Mouse (Mus musculus) MN1 (cell line): Measurements from ENCODE around the gene Kansl1.

ENCODE experiments used
- DNase-seq: peaks from one replicate; pipeline ENCODE4 v3.0.0-alpha.2; 2016; ENCODE audit warnings: low spot score

Gene Kansl1

DNA sequence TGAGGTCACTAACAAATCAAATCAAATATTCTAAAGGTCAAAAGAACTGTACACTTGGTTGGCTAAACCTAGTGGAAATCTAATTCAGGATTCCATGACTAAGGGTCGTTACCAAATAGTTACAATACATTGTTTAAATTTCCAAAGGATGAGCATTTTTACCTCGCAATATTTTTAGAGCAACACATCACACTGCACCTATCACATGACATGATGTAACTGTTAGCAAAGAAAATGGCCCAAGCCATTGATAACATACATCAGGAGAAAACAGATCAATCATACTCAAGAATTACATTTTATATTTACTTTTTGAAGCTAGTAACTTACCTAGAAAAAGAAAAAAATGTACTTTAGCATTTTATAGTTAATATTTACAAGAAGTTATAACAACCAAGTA, 29.0 kb downstream of the Kansl1 start:
- peak; percentile 13 for DNase-seq

GRCm38 (mm10) chr11:104438450-104438849, 30.2 kb downstream of the Kansl1 start:
- no peak for DNase-seq

- no peak for DNase-seq
Measured at GRCm38 (mm10) chr11:104436394-104436954, 32.2 kb downstream of the Kansl1 start.

- no peak for DNase-seq
Measured at GRCm38 (mm10) chr11:104435753-104436152, 32.9 kb downstream of the Kansl1 start.

GRCm38 (mm10) chr11:104435141-104435540, 33.5 kb downstream of the Kansl1 start:
- no peak for DNase-seq

DNA sequence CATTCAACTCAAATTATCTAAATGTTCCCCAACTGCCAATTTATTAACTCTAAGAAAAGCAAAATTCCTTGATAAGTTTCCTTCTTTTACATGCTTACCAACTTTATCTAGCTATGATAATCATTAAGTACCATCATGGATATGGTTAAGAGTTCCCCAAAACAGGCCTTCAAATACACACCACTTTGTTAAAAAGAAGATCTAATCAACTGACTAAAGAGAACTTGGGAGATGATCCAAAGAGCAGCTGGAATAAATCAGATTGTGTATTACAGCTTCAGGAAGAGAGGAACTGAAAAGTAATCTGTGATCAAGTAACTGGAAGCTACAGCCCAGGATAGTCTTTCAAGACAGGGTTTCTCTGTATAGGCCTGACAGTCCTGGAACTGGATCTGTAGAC, 36.4 kb downstream of the Kansl1 start:
- no peak for DNase-seq

GRCm38 (mm10) chr11:104431807-104432206, 36.9 kb downstream of the Kansl1 start:
- no peak for DNase-seq

- no peak for DNase-seq
Measured at GRCm38 (mm10) chr11:104424727-104425416, 43.8 kb downstream of the Kansl1 start.

DNA sequence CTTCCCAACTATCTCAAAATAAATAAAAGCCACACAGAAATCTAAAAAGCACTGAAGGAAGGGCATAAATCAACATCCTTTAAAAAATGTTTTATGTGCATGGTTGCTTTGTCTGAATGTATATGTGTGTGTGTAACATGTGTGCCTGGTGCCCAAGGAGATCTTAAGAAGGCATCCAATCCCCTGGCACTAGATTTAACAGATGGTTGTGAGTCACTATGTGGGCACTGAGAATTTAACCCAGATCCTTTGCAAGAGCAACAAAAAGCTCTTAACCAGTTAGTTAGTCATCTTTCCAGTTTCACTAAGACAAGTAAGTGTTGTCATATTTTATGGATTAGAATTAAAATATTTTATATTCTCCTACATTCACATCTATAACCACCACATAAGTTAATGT, 56.4 kb downstream of the Kansl1 start:
- DNase-seq, result no peak

DNA sequence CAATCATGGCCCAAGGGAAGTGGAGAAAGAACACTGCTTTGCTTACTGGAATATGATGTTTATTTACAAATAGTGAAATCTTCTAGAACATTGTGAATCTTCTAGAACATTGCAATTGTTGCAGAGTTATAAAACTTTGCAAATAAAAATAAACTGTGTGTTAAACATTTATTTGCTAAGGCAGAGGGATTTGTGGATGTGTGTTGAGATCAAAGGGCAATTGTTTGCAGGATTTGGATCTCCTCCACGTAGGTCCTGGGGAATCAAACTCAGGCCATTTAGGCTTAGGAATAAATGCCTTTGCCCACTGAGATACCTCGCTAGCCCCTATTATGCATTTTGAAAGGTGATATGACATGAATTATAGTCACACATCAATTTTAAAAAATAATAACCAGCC, 61.3 kb downstream of the Kansl1 start:
- DNase-seq, result no peak

GRCm38 (mm10) chr11:104400961-104401360, 67.7 kb downstream of the Kansl1 start:
- DNase-seq, result no peak

DNA sequence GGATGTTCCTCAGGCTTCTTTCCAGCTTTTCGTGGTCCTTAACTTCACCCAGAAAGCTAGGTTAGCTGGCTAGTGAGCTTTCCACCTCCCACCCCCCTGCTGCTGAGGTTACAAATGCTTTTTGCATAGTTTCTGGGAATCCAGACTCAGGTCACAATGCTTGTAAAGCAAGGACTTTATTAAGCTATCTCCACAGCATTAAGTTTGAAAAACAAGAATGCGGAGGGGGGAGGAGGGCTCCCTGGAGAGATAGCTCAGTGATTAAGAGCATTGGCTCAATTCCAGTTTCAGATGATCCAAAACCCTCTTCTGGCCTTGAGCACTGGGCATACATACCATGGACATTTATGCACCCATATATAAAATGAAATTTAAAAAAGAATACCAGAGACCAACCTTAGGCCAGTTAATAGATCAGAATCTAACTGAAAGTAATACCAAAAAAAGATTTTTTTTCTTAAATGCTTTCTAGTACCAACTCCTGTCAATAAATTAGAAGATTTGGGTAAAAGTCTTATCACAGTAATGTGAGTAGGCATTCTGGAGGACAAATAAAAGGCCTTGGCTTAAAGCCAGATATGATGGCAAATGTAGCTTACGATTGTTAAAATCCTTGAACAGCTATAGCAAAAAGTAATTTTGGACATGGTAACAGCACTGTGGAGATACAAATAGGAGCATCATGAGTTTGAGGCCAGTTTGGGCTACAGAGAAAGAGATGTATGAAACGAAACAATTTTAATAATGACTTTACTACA, 69.0 kb downstream of the Kansl1 start:
- peak; percentile 8 for DNase-seq

- no peak for DNase-seq
Measured at GRCm38 (mm10) chr11:104395648-104396047, 73.0 kb downstream of the Kansl1 start.

DNA sequence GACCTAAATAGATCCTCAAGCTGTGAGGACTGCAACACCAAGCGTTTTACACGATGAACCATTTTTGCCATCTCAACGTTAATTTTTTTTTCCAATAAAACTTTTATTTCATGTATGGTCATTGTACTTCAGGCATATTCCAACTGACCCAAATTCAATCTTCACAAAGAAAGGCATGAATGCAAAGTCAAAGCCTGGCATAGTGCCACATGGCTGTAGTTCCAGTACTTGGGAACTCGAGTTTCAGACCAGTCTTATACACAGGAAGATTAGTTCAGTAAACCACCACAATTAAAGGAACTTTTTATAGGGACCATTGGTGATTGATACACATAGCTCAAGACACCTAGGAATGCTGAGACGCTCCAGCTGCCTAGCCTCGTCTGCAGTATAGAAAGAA, 75.5 kb downstream of the Kansl1 start:
- no peak for DNase-seq

GRCm38 (mm10) chr11:104392153-104392552, 76.5 kb downstream of the Kansl1 start:
- DNase-seq, result no peak

DNA sequence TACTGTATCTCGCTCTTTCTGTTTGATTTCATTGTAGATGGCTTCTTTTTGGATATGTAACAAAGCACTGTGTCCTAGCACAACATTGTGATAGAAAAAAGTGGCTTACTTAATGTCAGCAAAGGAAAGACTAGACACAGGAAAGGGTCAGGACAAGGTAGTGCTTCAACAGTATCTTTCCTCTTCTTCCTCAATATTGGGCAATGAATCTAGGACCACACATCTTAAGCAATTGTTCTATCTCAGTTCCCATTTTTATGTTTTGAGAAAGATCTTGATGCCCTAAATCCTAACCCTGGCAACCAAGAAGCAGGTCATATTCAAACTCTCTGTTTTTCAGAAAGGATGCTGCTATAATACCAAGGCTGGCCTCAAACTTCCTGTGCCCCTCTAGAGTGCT, 81.4 kb downstream of the Kansl1 start:
- no peak for DNase-seq

DNA sequence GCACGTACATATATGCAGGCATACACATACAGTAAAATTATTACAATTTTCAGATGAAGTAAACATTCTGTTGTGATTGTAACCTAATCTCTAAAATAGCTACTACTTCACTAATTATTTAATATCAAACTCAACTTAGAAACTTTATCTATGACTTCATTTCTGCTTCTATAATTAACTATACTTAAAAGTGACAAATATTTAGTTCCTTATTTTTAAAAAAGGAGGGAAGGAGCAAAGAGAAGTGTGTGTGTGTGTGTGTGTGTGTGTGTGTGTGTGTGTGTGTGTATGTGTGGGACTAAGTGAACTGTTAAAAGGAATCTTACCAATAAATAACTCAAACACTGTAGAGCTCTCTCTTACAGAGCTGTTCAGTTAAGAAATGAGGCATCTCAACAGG, 82.1 kb downstream of the Kansl1 start:
- no peak for DNase-seq

DNA sequence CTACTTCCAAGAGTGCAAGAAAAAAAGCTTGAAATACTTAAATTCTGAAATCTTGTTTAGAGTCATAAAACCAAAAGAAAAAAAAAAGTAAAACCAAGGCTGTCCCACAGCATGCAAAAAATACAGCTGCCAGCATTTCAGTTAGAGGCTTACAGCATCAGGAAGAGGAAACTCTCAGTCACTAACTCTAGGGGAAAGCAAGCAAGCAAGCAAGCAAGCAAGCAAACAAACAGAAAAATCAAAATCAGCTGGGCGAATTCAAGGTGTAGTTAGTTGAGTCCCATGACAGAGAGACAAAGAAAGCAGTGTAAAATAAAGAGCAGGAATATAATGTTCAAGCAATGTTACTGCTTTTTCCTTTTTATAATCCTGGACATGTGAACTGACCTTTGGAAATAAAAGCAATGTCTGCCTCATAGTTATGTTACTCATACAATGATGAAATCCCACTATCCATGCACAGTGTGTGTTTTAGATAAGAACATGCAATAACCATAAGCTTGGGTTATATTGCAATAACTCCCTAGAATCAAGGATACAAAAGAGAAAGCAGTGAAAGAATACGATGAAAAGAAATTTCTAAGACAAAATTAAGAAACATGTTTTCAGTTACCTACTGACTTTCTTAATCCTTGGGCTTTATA, 85.4 kb downstream of the Kansl1 start:
- DNase-seq, result no peak

DNA sequence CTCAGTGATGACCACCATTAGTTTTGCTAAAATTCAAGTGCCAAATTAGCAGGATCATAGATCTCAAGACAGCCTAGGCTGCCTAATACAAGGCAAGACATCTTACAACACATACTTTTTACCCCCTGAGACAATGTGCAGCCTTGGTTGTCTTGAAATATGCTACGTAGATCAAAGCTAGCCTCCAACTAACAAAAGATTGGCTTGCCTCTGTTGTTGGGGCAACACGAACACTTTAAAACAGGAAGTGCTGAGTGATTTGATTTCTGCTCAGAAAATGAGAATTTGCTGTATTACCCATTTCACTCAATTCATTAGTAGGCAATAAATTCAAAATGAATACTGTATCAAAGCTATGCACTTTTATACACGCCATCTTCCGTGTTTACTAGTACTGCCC, 86.8 kb downstream of the Kansl1 start:
- DNase-seq, result no peak

- peak; percentile 13 for DNase-seq
Measured at GRCm38 (mm10) chr11:104379635-104380034, 89.0 kb downstream of the Kansl1 start.

GRCm38 (mm10) chr11:104376291-104376690, 92.4 kb downstream of the Kansl1 start:
- DNase-seq, result no peak

GRCm38 (mm10) chr11:104367486-104368190, 101.0 kb downstream of the Kansl1 start:
- no peak for DNase-seq
